Mouse (Mus musculus) liver, adult 2 months (tissue): ENCODE measurements at regions not wholly inside any gene's neighbourhood (a gene's known extent, or its start where the extent isn't known, plus 50 kb on each side); places are given as distances from the start of the nearest gene placed in this dataset.

ENCODE experiments used
- CTCF ChIP-seq: fragments of 200-500 bp; IDR thresholded peaks from 2 replicates; pipeline ENCODE4 v1.5.1; 2011; ENCODE audit warnings: low read depth, low read length, control low read depth
- POLR2A ChIP-seq: fragments of 200-500 bp; IDR thresholded peaks from 2 replicates; pipeline ENCODE4 v1.6.1; 2011; ENCODE audit warnings: low read length, control low read depth; ENCODE audit not compliant: insufficient read depth; ENCODE audit errors: extremely low read depth

DNA sequence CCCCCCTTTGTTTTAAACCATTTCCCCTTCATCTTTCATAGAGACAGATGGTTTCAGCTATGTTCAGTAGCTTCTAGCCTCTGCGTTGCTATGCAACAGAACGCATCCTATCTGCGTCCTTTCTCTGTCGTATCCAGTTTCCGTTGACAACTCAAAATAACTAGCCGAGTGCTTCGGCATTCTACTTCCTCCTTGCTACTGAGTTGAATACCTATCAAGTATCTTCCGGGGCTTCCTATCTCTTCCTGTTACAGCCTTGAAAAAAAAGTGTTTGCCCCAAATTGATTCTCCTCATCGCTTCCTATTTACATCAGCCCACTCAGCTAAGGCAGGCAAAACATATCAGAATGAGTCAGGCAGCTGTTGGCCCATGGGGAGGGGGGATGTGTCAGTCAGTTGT, 114.5 kb upstream of the Nr5a2 start:
- TF ChIP-seq CTCF (no peak), POLR2A (no peak)
